Mouse (Mus musculus) midbrain, embryonic 16.5 days (tissue): ENCODE results near the gene Apba2. TPM values are rescaled to one million over a fixed set of nuclear protein-coding genes. Genes with fewer than 3 reads are reported as not detected.
A peak's percentile ranks its signal among the peaks of the same experiment; 100 is the strongest.

Experiments used
- ATAC-seq: fragments of 200-750 bp; cut with Nextera tagmentation; 2 replicates; pipeline ENCODE4 v1.8.0; 2017; ENCODE audit warnings: moderate TSS enrichment
- H3K27ac ChIP-seq: fragments of 300-500 bp; sonication (generic); 2 replicates; pipeline ENCODE4 v1.5.1; 2014; ENCODE audit warnings: mild to moderate bottlenecking, low read length, mixed read lengths
- H3K27me3 ChIP-seq: fragments of 300-500 bp; sonication (generic); 2 replicates; pipeline ENCODE4 v1.6.1; 2014; ENCODE audit warnings: low read depth, low read length, mixed read lengths; ENCODE audit not compliant: control insufficient read depth, insufficient read depth
- H3K36me3 ChIP-seq: fragments of 300-500 bp; sonication (generic); 2 replicates; pipeline ENCODE4 v1.6.1; 2014; ENCODE audit warnings: mild to moderate bottlenecking, low read length, moderate library complexity, mixed read lengths; ENCODE audit not compliant: control insufficient read depth, insufficient read depth
- H3K4me1 ChIP-seq: fragments of 300-500 bp; sonication (generic); 2 replicates; pipeline ENCODE4 v1.6.1; 2014; ENCODE audit warnings: mild to moderate bottlenecking, low read length, mixed read lengths; ENCODE audit not compliant: control insufficient read depth, insufficient read depth
- H3K4me2 ChIP-seq: fragments of 300-500 bp; sonication (generic); 2 replicates; pipeline ENCODE4 v1.6.1; 2014; ENCODE audit warnings: mild to moderate bottlenecking, low read length, mixed read lengths
- H3K4me3 ChIP-seq: fragments of 300-500 bp; sonication (generic); 2 replicates; pipeline ENCODE4 v1.5.1; 2014; ENCODE audit warnings: low read depth, mild to moderate bottlenecking, low read length, moderate library complexity, mixed read lengths
- H3K9ac ChIP-seq: fragments of 300-500 bp; sonication (generic); 2 replicates; pipeline ENCODE4 v1.6.1; 2014; ENCODE audit warnings: low read depth, low read length, mixed read lengths
- H3K9me3 ChIP-seq: fragments of 300-500 bp; sonication (generic); replicated peaks from 2 replicates; pipeline ENCODE4 v1.6.1; 2014; ENCODE audit warnings: mild to moderate bottlenecking, low read length, mixed read lengths; ENCODE audit not compliant: control insufficient read depth, poor library complexity, severe bottlenecking
- WGBS: fragments of 180-500 bp; shearing (Covaris S2); extraction: QIAGEN DNeasy Blood & Tissue Kit; methylation state at CpG from one replicate; pipeline ENCODE4 v1.1.7; 2014; 5-methylcytosine and 5-hydroxymethylcytosine counted together
- polyA plus RNA-seq: library from polyadenylated mRNA; unstranded; fragments of >200 nt; fragmentation: Nextera tagmentation; extraction: Ambion mirVana; gene quantifications from 2 replicates; pipeline ENCODE4 v1.2.1, GENCODE M21; 2015

The Apba2 gene
- polyA plus RNA-seq, 1 experiment from 2014 or later = 208 TPM

DNA sequence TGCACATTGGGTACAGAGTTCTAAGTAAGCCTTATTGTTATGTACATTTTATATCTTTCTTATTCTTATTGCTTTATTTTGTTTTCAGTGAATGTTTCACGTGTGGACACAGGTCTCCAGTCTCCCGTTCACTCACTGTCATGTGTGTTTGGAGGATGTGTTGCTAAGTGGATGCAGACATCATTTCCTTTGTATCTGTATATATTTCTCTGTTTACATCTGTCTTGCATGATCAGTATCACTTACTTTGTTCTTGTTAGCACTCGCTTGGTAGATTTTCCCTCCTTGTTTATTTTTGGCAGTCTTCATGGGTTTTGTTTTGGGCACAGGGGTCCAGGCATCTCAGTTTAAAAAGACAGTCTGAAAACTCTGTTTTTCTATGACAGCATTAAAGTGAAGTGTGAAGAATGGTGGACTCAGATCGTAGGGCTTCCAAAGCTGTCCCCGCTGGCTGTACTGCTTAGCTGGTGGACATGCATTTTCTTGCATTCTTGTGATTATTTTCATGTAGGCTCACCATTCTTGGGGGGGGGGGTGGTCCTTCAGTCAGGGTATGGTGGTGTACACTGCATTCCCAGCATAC lies 164.3 kb downstream of the Apba2 start:
- H3K27me3 ChIP-seq = no peaks in the 10 kb centered on the region
- WGBS = 93% methylated on average over 5 of the region's 5 CpGs
- no peak for ATAC-seq
- H3K4me3 ChIP-seq = no peak overlapping the region
- no peak overlapping the region for H3K9ac ChIP-seq
- no peak overlapping the region for H3K27ac ChIP-seq
- H3K4me1 ChIP-seq = no peaks in the 10 kb centered on the region
- H3K9me3 ChIP-seq = no peaks in the 10 kb centered on the region
- H3K4me2 ChIP-seq = no peak overlapping the region
- no peaks in the 10 kb centered on the region for H3K36me3 ChIP-seq

DNA sequence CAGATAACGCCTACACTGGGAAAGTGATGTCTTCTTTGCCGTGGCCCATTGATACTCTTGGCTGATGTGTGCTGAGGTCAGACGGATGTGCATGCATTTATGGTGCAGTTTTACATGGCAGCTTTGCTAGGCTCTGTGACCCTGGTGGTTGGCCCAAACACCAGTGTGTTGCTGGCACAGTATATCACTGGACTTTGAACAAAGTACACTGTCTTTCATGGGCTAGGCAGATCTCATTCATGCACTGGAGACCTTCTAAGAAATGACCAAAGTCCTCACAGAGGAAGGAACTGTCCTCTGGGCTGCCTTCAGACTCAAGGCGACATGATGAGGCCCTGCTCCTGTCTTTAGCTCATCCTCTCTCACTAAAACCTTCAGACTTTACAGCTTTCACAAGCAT lies 166.5 kb downstream of the Apba2 start:
- no peaks in the 10 kb centered on the region for H3K27me3 ChIP-seq
- H3K9me3 ChIP-seq = no peaks in the 10 kb centered on the region
- no peaks in the 10 kb centered on the region for H3K36me3 ChIP-seq
- no peak overlapping the region for H3K9ac ChIP-seq
- no peak overlapping the region for H3K4me3 ChIP-seq
- WGBS = 99% methylated on average over 4 of the region's 4 CpGs
- ATAC-seq = no peak
- no peak overlapping the region for H3K27ac ChIP-seq
- H3K4me1 ChIP-seq = no peaks in the 10 kb centered on the region
- no peak overlapping the region for H3K4me2 ChIP-seq

DNA sequence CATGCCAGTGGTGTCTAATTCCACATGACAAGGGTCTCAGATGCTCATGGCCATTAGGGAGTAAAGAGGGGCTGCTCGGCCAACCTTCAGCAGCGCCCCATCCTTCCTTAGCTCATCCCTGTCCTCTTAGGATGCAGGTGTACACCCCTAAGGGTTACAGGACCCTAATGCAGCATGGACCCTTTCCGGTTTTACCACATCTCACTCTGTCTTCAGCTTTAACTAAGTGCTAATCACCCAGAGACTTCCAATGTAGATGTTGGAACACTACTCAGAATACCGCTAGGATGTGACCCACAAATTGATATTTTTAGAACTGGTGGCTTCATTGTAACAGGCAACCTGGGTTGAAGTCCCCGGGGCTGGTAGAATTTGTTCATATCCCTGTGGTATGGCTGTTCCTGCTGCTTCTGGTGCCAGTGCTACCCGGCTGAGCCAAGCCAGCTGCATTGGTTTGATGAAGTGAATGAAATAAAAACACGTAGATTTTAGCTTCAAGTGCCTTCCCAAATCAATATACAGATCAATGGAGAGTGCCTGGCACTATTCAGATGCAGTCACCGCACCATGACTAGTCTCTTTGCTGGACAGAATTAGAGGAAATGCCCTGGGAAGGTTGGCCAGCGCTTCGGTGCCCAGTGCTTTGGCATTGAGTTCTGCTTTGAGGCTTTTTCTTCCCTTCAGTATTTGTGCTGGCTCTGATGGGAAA lies 178.4 kb downstream of the Apba2 start:
- Histone ChIP-seq H3K27ac (no peak overlapping the region), H3K4me2 (no peak overlapping the region), H3K4me1 (peaks cover 3% of the 10 kb centered on the region; the same call in 1 of the 2 replicates), H3K27me3 (no peaks in the 10 kb centered on the region), H3K9ac (no peak overlapping the region), H3K36me3 (no peaks in the 10 kb centered on the region), H3K4me3 (no peak overlapping the region), H3K9me3 (no peaks in the 10 kb centered on the region)
- 91% methylated on average over 10 of the region's 10 CpGs for WGBS
- ATAC-seq = no peak

GRCm38 (mm10) chr7:64684893-64685292 lies 183.4 kb downstream of the Apba2 start:
- peak; percentile 40; the same call in 1 of the 2 replicates for ATAC-seq
- H3K4me2 ChIP-seq = no peak overlapping the region
- no peak overlapping the region for H3K4me3 ChIP-seq
- no peaks in the 10 kb centered on the region for H3K36me3 ChIP-seq
- H3K9ac ChIP-seq = no peak overlapping the region
- no peak overlapping the region for H3K27ac ChIP-seq
- no peaks in the 10 kb centered on the region for H3K9me3 ChIP-seq
- no peaks in the 10 kb centered on the region for H3K27me3 ChIP-seq
- 69% methylated on average over 4 of the region's 4 CpGs for WGBS
- H3K4me1 ChIP-seq = peaks cover 11% of the 10 kb centered on the region

DNA sequence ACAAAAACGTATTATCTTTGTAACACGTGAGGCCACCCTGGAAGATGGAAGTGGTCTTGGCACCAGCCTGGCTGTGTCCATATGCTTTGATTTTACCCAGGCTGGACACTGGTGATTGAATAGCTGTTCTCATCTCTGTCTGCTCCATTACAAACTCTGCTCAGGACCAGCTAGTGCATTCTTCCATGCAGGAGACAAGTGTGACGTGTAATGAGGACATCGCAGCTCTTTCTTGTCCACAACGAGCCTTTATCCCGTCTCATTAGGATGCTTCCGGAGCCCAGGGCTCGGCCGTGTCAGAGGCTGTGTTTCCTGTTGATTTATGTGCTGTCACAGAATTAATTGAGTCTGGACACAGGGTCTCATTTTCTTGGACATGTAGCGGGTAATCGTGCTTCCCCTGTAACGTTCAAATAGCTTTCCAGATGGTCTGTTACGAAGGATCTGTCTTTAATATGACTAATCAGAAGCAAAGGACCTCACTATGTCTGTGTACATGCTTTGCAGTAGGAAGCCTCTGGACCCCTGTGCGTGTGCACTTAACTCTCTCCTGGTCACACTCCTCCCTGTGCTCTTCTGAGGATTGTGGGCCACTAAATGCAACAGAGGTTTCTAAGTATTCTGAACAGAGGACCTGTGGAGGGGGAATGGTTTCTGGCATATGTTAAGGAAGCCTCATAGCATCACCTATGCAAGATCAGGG lies 186.8 kb downstream of the Apba2 start:
- WGBS = 46% methylated on average over 14 of the region's 14 CpGs
- ATAC-seq = peak; percentile 65
- H3K27me3 ChIP-seq = no peaks in the 10 kb centered on the region
- no peak overlapping the region for H3K4me3 ChIP-seq
- H3K36me3 ChIP-seq = no peaks in the 10 kb centered on the region
- no peak overlapping the region for H3K9ac ChIP-seq
- peak overlapping the region; percentile 8; the same call in 1 of the 2 replicates for H3K27ac ChIP-seq
- H3K4me2 ChIP-seq = 0 out of 2 replicates have a peak overlapping the region, but pooled peaks have one; percentile 3
- H3K9me3 ChIP-seq = no peaks in the 10 kb centered on the region
- H3K4me1 ChIP-seq = peaks cover 11% of the 10 kb centered on the region

DNA sequence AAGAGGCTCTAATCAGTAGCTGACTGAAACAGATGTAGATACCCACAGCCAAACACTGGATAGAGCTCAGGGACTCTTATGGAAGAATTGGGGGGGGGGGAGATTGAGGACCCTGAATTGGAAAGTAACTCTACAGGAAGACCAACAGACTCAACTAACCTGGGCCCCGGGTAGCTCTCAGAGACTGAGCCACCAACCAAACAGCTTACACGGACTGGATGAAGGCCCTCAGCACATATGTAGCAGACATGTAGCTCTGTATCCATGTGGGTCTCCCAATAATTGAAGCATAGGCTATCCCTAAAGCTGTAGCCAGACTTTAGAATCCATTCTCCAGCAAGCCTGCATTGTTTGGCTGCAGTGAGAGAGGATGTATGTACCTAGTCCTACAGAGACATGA lies 190.3 kb downstream of the Apba2 start:
- H3K4me3 ChIP-seq = no peak overlapping the region
- no peaks in the 10 kb centered on the region for H3K27me3 ChIP-seq
- no peak overlapping the region for H3K27ac ChIP-seq
- no peak for ATAC-seq
- no peaks in the 10 kb centered on the region; the same call in 1 of the 2 replicates for H3K36me3 ChIP-seq
- H3K4me1 ChIP-seq = peaks cover 16% of the 10 kb centered on the region
- H3K4me2 ChIP-seq = no peak overlapping the region
- no peaks in the 10 kb centered on the region for H3K9me3 ChIP-seq
- 93% methylated on average over 2 of the region's 2 CpGs for WGBS
- H3K9ac ChIP-seq = no peak overlapping the region

GRCm38 (mm10) chr7:64694937-64695336 lies 193.4 kb downstream of the Apba2 start:
- Histone ChIP-seq H3K27me3 (no peaks in the 10 kb centered on the region), H3K27ac (no peak overlapping the region), H3K36me3 (no peaks in the 10 kb centered on the region; the same call in none of the 2 replicates), H3K9ac (no peak overlapping the region), H3K9me3 (no peaks in the 10 kb centered on the region), H3K4me3 (no peak overlapping the region), H3K4me1 (peaks cover 20% of the 10 kb centered on the region), H3K4me2 (no peak overlapping the region)
- ATAC-seq = no peak
- WGBS = 94% methylated on average over 6 of the region's 6 CpGs

GRCm38 (mm10) chr7:64696521-64697281 lies 195.2 kb downstream of the Apba2 start:
- H3K27ac ChIP-seq = 0 out of 2 replicates have a peak overlapping the region, but pooled peaks have one; percentile 31
- peak; percentile 67; the same call in 1 of the 2 replicates for ATAC-seq
- no peak overlapping the region for H3K4me2 ChIP-seq
- no peak overlapping the region for H3K9ac ChIP-seq
- H3K36me3 ChIP-seq = no peaks in the 10 kb centered on the region; the same call in none of the 2 replicates
- H3K27me3 ChIP-seq = no peaks in the 10 kb centered on the region
- H3K4me1 ChIP-seq = peaks cover 20% of the 10 kb centered on the region
- 39% methylated on average over 14 of the region's 14 CpGs for WGBS
- no peaks in the 10 kb centered on the region for H3K9me3 ChIP-seq
- H3K4me3 ChIP-seq = no peak overlapping the region
